Mouse (Mus musculus): ENCODE measurements around the gene Trpc4.
A peak's percentile ranks its signal among the peaks of the same experiment; 100 is the strongest.

The Trpc4 gene

GRCm38 (mm10) chr3:54155639-54156315 lies at the start of gene Trpc4:
Gene Trpc4, plus strand, starts transcription at chr3:54156035.
- DNase-seq (ENCODE audit: low spot score in 2 of 2) = peak; percentile 20 to 22

- DNase-seq (ENCODE audit: low spot score in 2 of 2) = no peak
Observed at GRCm38 (mm10) chr3:54111489-54111888, 44.3 kb upstream of the Trpc4 start.

GRCm38 (mm10) chr3:54135376-54135775 lies 20.5 kb upstream of the Trpc4 start:
- no peak for DNase-seq (ENCODE audit: low spot score in 2 of 2)

GRCm38 (mm10) chr3:54141376-54141775 lies 14.5 kb upstream of the Trpc4 start:
- no peak for DNase-seq (ENCODE audit: low spot score in 2 of 2)

GRCm38 (mm10) chr3:54154844-54155638 lies 794 bp upstream of the Trpc4 start:
- DNase-seq (ENCODE audit: low spot score in 2 of 2) = peak; percentile 29 to 47

- DNase-seq (ENCODE audit: low spot score in 2 of 2) = peak; percentile 4 to 13
Observed at GRCm38 (mm10) chr3:54156316-54157000, 623 bp downstream of the Trpc4 start.

- DNase-seq (ENCODE audit: low spot score in 2 of 2) = no peak
Observed at GRCm38 (mm10) chr3:54170701-54171100, 14.9 kb downstream of the Trpc4 start.

- no peak for DNase-seq (ENCODE audit: low spot score in 2 of 2)
Observed at GRCm38 (mm10) chr3:54177296-54177695, 21.5 kb downstream of the Trpc4 start.

- DNase-seq (ENCODE audit: low spot score in 2 of 2) = no peak
Observed at GRCm38 (mm10) chr3:54190932-54191668, 35.3 kb downstream of the Trpc4 start.

- DNase-seq (ENCODE audit: low spot score in 2 of 2) = no peak
Observed at GRCm38 (mm10) chr3:54201231-54201630, 45.4 kb downstream of the Trpc4 start.

- DNase-seq (ENCODE audit: low spot score in 2 of 2) = peak; percentile 30 to 39
Observed at GRCm38 (mm10) chr3:54204386-54204785, 48.6 kb downstream of the Trpc4 start.

- no peak for DNase-seq (ENCODE audit: low spot score in 2 of 2)
Observed at GRCm38 (mm10) chr3:54210112-54210511, 54.3 kb downstream of the Trpc4 start.

GRCm38 (mm10) chr3:54211441-54211840 lies 55.6 kb downstream of the Trpc4 start:
- DNase-seq (ENCODE audit: low spot score in 2 of 2) = no peak

GRCm38 (mm10) chr3:54222549-54222948 lies 66.7 kb downstream of the Trpc4 start:
- DNase-seq (ENCODE audit: low spot score in 2 of 2) = no peak

- DNase-seq (ENCODE audit: low spot score in 2 of 2) = no peak
Observed at GRCm38 (mm10) chr3:54228463-54228862, 72.6 kb downstream of the Trpc4 start.

GRCm38 (mm10) chr3:54238891-54239290 lies 83.1 kb downstream of the Trpc4 start:
- no peak for DNase-seq (ENCODE audit: low spot score in 2 of 2)

- DNase-seq (ENCODE audit: low spot score in 2 of 2) = no peak
Observed at GRCm38 (mm10) chr3:54239426-54239825, 83.6 kb downstream of the Trpc4 start.

GRCm38 (mm10) chr3:54243136-54243535 lies 87.3 kb downstream of the Trpc4 start:
- DNase-seq (ENCODE audit: low spot score in 2 of 2) = peak in 1 of 2 experiments; percentile 25

- DNase-seq (ENCODE audit: low spot score in 2 of 2) = no peak
Observed at GRCm38 (mm10) chr3:54244729-54245465, 89.1 kb downstream of the Trpc4 start.

- DNase-seq (ENCODE audit: low spot score in 2 of 2) = no peak
Observed at GRCm38 (mm10) chr3:54246416-54246815, 90.6 kb downstream of the Trpc4 start.

GRCm38 (mm10) chr3:54249311-54249710 lies 93.5 kb downstream of the Trpc4 start:
- DNase-seq (ENCODE audit: low spot score in 2 of 2) = no peak
